Mouse (Mus musculus): ENCODE data around the gene Zkscan7. TPM values are rescaled to one million over a fixed set of nuclear protein-coding genes. Genes with fewer than 3 reads are reported as not detected.

Zkscan7 gene
- polyA plus RNA-seq, 1 experiment: 8.5 TPM

GRCm38 (mm10) chr9:122922436-122922835 is 37.0 kb downstream of the Zkscan7 start:
- no peak for DNase-seq (ENCODE audit: low read depth)
- TF ChIP-seq CTCF (IDR thresholded peaks at IDR 0.05; ENCODE audit: borderline replicate concordance, extremely low read depth, insufficient read depth, insufficient read length) (no peak), POLR2A (IDR thresholded peaks at IDR 0.05; ENCODE audit: borderline replicate concordance, extremely low read depth, insufficient read depth, insufficient read length, poor library complexity, severe bottlenecking) (no peak)

GRCm38 (mm10) chr9:122922936-122923381 is 37.5 kb downstream of the Zkscan7 start, which contains the start of gene Zfp105:
Gene Zfp105, plus strand, starts transcription at chr9:122923072.
- no peak; the same call in none of the 2 replicates for TF ChIP-seq POLR2A (IDR thresholded peaks at IDR 0.05; ENCODE audit: borderline replicate concordance, extremely low read depth, insufficient read depth, insufficient read length, poor library complexity, severe bottlenecking)
- TF ChIP-seq CTCF (IDR thresholded peaks at IDR 0.05; ENCODE audit: borderline replicate concordance, extremely low read depth, insufficient read depth, insufficient read length): no peak
- DNase-seq (ENCODE audit: low read depth): peak; percentile 96

- TF ChIP-seq CTCF (IDR thresholded peaks at IDR 0.05; ENCODE audit: borderline replicate concordance, extremely low read depth, insufficient read depth, insufficient read length) (no peak), POLR2A (IDR thresholded peaks at IDR 0.05; ENCODE audit: borderline replicate concordance, extremely low read depth, insufficient read depth, insufficient read length, poor library complexity, severe bottlenecking) (no peak)
Observed at GRCm38 (mm10) chr9:122928915-122929314, 43.4 kb downstream of the Zkscan7 start.

More at GRCm38 (mm10) chr9:122928915-122929314, 43.4 kb downstream of the Zkscan7 start:
- DNase-seq (ENCODE audit: low read depth): no peak

Other genes starting within 250 kb of the Zkscan7 start
- not detected in 2 replicates for gene Topaz1, start 138.3 kb upstream of the Zkscan7 start, polyA plus RNA-seq (2012; rRNA removed)
- 6.1 and 6.3 TPM in 2 replicates for gene Tcaim, start 80.1 kb upstream of the Zkscan7 start, polyA plus RNA-seq (2012; rRNA removed)
- gene Gm35549, start 41.6 kb upstream of the Zkscan7 start, polyA plus RNA-seq (2012; rRNA removed): not detected in 2 replicates
- 156 and 160 TPM in 2 replicates for gene Zfp445, start 19.7 kb upstream of the Zkscan7 start, polyA plus RNA-seq (2012; rRNA removed)
- gene Zfp105, start 37.4 kb downstream of the Zkscan7 start, polyA plus RNA-seq (2012; rRNA removed): 12.4 and 13.1 TPM in 2 replicates
- gene 1110059G10Rik, start 65.3 kb downstream of the Zkscan7 start, polyA plus RNA-seq (2012; rRNA removed): 17.7 and 23.8 TPM in 2 replicates
- 19.0 and 41.9 TPM in 2 replicates for gene Kif15, start 65.4 kb downstream of the Zkscan7 start, polyA plus RNA-seq (2012; rRNA removed)
- 16.5 and 19.1 TPM in 2 replicates for gene Tmem42, start 135.6 kb downstream of the Zkscan7 start, polyA plus RNA-seq (2012; rRNA removed)
- gene Tgm4, start 149.0 kb downstream of the Zkscan7 start, polyA plus RNA-seq (2012; rRNA removed): 0.54 and 0.71 TPM in 2 replicates
- gene Zdhhc3, start 227.5 kb downstream of the Zkscan7 start, polyA plus RNA-seq (2012; rRNA removed): 85.5 and 92.3 TPM in 2 replicates
- gene Exosc7, start 227.5 kb downstream of the Zkscan7 start, polyA plus RNA-seq (2012; rRNA removed): 64.4 and 85.6 TPM in 2 replicates